Mouse (Mus musculus) stomach, adult 2 months (tissue): ENCODE measurements around the gene Vmn2r-ps130. TPM values are rescaled to one million over a fixed set of nuclear protein-coding genes. Genes with fewer than 3 reads are reported as not detected.

Experiments used
- polyA plus RNA-seq: library from polyadenylated mRNA; depleted of rRNA; stranded (reverse); fragments of >200 nt; gene quantifications from 2 replicates; pipeline ENCODE4 v1.2.3, GENCODE M21; 2012; rRNA removed

Gene Vmn2r-ps130
- not detected in 2 replicates for polyA plus RNA-seq

GRCm38 (mm10) chr17:23060866-23061265 lies at the start of gene Vmn2r-ps130:
Gene Vmn2r-ps130 (plus strand): TSS chr17:23061166.

Other genes with a start within 250 kb of the Vmn2r-ps130 start
- 0.09 and 0.11 TPM in 2 replicates for gene Zfp945, start 194.0 kb upstream of the Vmn2r-ps130 start, polyA plus RNA-seq
- gene Vmn2r113, start 118.2 kb upstream of the Vmn2r-ps130 start, polyA plus RNA-seq: not detected in 2 replicates
- gene Zfp40, start 132.1 kb downstream of the Vmn2r-ps130 start, polyA plus RNA-seq: 0.05 and 0.24 TPM in 2 replicates